Mouse (Mus musculus): ENCODE data around the gene Enox1. TPM values are rescaled to one million over a fixed set of nuclear protein-coding genes. Genes with fewer than 3 reads are reported as not detected.

The Enox1 gene
- polyA plus RNA-seq, 1 experiment from 2014 or later, result 2.4 TPM

DNA sequence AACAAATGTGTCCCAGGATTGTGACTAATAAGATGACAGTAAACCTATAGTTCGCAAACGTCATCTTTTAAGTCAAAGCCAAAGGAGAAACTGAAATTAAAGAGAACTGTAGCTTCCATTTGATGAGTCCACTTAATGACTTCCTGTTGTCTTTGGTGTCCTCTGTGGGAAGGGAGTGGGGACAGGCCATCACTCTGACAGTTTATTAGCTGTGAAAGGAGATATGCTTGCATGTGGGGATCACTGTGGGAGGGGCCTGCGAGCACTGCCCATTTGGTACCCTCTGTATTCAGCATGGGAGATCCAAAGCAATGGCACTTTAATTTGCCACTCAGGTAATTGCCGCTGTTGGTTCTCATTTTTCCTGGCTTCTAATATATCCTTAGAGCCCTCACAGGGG is 122.6 kb downstream of the Enox1 start:
- Histone ChIP-seq H3K9ac (ENCODE audit: low read length) (no peak overlapping the region), H3K4me2 (ENCODE audit: low read depth, low read length) (no peak overlapping the region), H3K9me3 (ENCODE audit: control insufficient read depth, low read length) (no peaks in the 10 kb centered on the region), H3K36me3 (ENCODE audit: control insufficient read depth, insufficient read depth, low read length) (no peaks in the 10 kb centered on the region), H3K4me1 (replicated peaks; ENCODE audit: control insufficient read depth, insufficient read depth, low read length) (no peaks in the 10 kb centered on the region), H3K27me3 (ENCODE audit: control insufficient read depth, insufficient read depth, low read depth, low read length) (no peaks in the 10 kb centered on the region), H3K4me3 (ENCODE audit: low read length) (no peak overlapping the region), H3K27ac (ENCODE audit: low read length) (no peak overlapping the region)
- ATAC-seq (ENCODE audit: low read depth), result no peak
- WGBS, result 77% methylated on average over 4 of the region's 4 CpGs

DNA sequence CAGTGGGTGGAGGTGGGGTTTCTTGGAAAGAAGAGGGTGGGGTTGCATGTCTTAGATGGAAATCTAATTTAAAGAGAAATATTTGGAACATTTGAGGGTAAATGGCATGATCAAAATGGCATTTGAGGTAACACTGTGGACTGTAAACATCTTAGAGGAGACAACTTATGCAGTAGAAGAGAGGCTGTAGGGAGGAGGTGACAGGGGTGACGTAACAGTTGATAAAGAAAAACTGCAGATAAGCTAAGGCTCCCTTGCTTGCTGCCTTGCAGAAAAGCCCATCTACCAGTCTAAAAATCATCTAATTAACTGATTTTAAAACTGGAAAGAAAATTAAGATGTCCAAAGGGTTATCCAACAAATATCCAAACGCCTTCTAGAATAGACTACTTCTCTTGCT is 123.9 kb downstream of the Enox1 start:
- H3K4me2 ChIP-seq (ENCODE audit: low read depth, low read length), result no peak overlapping the region
- no peaks in the 10 kb centered on the region for H3K27me3 ChIP-seq (ENCODE audit: control insufficient read depth, insufficient read depth, low read depth, low read length)
- no peak overlapping the region for H3K4me3 ChIP-seq (ENCODE audit: low read length)
- no peak for ATAC-seq (ENCODE audit: low read depth)
- H3K36me3 ChIP-seq (ENCODE audit: control insufficient read depth, insufficient read depth, low read length), result no peaks in the 10 kb centered on the region
- 59% methylated on average over 2 of the region's 2 CpGs for WGBS
- H3K27ac ChIP-seq (ENCODE audit: low read length), result no peak overlapping the region
- no peak overlapping the region for H3K9ac ChIP-seq (ENCODE audit: low read length)
- no peaks in the 10 kb centered on the region for H3K9me3 ChIP-seq (ENCODE audit: control insufficient read depth, low read length)
- H3K4me1 ChIP-seq (replicated peaks; ENCODE audit: control insufficient read depth, insufficient read depth, low read length), result no peaks in the 10 kb centered on the region

GRCm38 (mm10) chr14:77280893-77281292 is 124.3 kb downstream of the Enox1 start:
- H3K27me3 ChIP-seq (ENCODE audit: control insufficient read depth, insufficient read depth, low read depth, low read length), result no peaks in the 10 kb centered on the region
- no peak for ATAC-seq (ENCODE audit: low read depth)
- no peak overlapping the region for H3K27ac ChIP-seq (ENCODE audit: low read length)
- WGBS, result 49% methylated on average over 7 of the region's 7 CpGs
- H3K4me3 ChIP-seq (ENCODE audit: low read length), result no peak overlapping the region
- H3K9me3 ChIP-seq (ENCODE audit: control insufficient read depth, low read length), result no peaks in the 10 kb centered on the region
- H3K4me2 ChIP-seq (ENCODE audit: low read depth, low read length), result no peak overlapping the region
- no peak overlapping the region for H3K9ac ChIP-seq (ENCODE audit: low read length)
- H3K36me3 ChIP-seq (ENCODE audit: control insufficient read depth, insufficient read depth, low read length), result no peaks in the 10 kb centered on the region
- H3K4me1 ChIP-seq (replicated peaks; ENCODE audit: control insufficient read depth, insufficient read depth, low read length), result no peaks in the 10 kb centered on the region

- no peaks in the 10 kb centered on the region for H3K9me3 ChIP-seq (ENCODE audit: control insufficient read depth, low read length)
- H3K27me3 ChIP-seq (ENCODE audit: control insufficient read depth, insufficient read depth, low read depth, low read length), result no peaks in the 10 kb centered on the region
- no peak overlapping the region for H3K4me3 ChIP-seq (ENCODE audit: low read length)
- H3K4me2 ChIP-seq (ENCODE audit: low read depth, low read length), result no peak overlapping the region
- no peak overlapping the region for H3K27ac ChIP-seq (ENCODE audit: low read length)
- ATAC-seq (ENCODE audit: low read depth), result no peak
- H3K36me3 ChIP-seq (ENCODE audit: control insufficient read depth, insufficient read depth, low read length), result no peaks in the 10 kb centered on the region
- no peak overlapping the region for H3K9ac ChIP-seq (ENCODE audit: low read length)
- H3K4me1 ChIP-seq (replicated peaks; ENCODE audit: control insufficient read depth, insufficient read depth, low read length), result no peaks in the 10 kb centered on the region
- 52% methylated on average over 4 of the region's 4 CpGs for WGBS
These were observed 127.4 kb downstream of the Enox1 start for GRCm38 (mm10) chr14:77283939-77284338.

DNA sequence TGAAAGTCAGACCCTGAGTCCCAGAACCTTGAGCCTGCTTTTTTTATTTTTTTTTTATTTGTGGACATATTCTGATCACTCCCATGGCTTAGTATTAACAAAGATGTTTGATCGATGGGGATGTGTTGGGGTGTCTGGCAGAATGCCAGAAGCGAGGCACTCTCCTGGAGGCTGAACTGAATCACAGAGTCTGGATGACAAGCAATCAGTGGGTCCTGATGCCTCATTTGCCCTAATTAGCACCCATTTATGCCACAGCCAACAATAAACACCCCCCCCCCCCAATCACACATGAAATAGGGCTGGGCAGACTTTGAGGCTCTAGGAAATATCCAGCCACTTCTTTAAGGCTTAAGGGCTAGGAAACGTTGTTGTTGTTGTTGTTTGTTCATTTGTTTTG is 128.9 kb downstream of the Enox1 start:
- Histone ChIP-seq H3K9me3 (ENCODE audit: control insufficient read depth, low read length) (no peaks in the 10 kb centered on the region), H3K4me2 (ENCODE audit: low read depth, low read length) (no peak overlapping the region), H3K4me3 (ENCODE audit: low read length) (no peak overlapping the region), H3K27me3 (ENCODE audit: control insufficient read depth, insufficient read depth, low read depth, low read length) (no peaks in the 10 kb centered on the region), H3K27ac (ENCODE audit: low read length) (no peak overlapping the region), H3K4me1 (replicated peaks; ENCODE audit: control insufficient read depth, insufficient read depth, low read length) (no peaks in the 10 kb centered on the region), H3K36me3 (ENCODE audit: control insufficient read depth, insufficient read depth, low read length) (no peaks in the 10 kb centered on the region), H3K9ac (ENCODE audit: low read length) (no peak overlapping the region)
- ATAC-seq (ENCODE audit: low read depth), result no peak
- WGBS, result 75% methylated on average over 3 of the region's 3 CpGs

DNA sequence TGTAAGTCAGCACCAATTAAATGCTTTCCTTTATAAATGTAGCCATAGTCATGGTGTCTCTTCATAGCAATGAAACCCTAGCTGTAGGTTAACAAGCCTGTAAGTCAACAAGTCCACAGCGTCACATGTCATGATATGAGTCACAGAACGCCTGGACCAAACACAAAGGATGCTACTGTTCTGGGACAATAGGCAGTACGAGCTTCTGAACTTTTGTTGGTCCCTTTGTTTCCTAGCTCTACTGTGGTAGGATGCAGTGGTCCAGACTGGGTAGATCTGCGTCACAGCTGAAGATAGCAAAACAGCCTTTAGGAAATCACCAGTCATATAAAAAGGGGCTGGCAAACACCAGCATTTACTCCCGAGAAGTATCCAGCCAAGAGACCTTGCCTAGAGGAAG is 135.2 kb downstream of the Enox1 start:
- Histone ChIP-seq H3K4me1 (replicated peaks; ENCODE audit: control insufficient read depth, insufficient read depth, low read length) (no peaks in the 10 kb centered on the region), H3K27me3 (ENCODE audit: control insufficient read depth, insufficient read depth, low read depth, low read length) (no peaks in the 10 kb centered on the region), H3K4me3 (ENCODE audit: low read length) (no peak overlapping the region), H3K9me3 (ENCODE audit: control insufficient read depth, low read length) (no peaks in the 10 kb centered on the region), H3K9ac (ENCODE audit: low read length) (no peak overlapping the region), H3K4me2 (ENCODE audit: low read depth, low read length) (no peak overlapping the region), H3K36me3 (ENCODE audit: control insufficient read depth, insufficient read depth, low read length) (no peaks in the 10 kb centered on the region), H3K27ac (ENCODE audit: low read length) (no peak overlapping the region)
- no peak for ATAC-seq (ENCODE audit: low read depth)
- 92% methylated on average over 5 of the region's 5 CpGs for WGBS

DNA sequence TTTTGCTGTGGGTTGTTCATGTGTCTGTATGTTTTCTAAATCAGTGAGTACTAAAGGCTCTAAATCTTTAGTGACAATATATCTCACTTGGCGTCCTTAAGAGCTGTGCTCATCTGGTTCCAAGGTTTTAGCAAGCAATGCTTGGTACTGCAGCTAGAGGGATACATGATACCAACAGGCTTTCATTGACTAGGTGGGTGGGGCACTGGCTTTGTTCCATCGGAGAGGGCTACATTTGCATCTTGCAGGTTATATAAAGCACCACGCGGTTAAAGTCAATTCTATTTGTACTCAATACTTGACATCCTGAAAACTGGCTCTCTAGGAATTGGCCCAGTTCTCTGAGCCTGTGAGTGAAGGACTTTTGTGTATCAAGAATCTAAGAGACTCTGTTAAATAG is 140.5 kb downstream of the Enox1 start:
- 70% methylated on average over 4 of the region's 4 CpGs for whole genome bisulfite sequencing
- Histone ChIP-seq H3K9ac (ENCODE audit: low read length) (no peak overlapping the region), H3K4me2 (ENCODE audit: low read depth, low read length) (no peak overlapping the region)

GRCm38 (mm10) chr14:77298327-77298726 is 141.8 kb downstream of the Enox1 start:
- H3K4me3 ChIP-seq (ENCODE audit: low read length), result no peak overlapping the region
- WGBS, result 91% methylated on average over 3 of the region's 3 CpGs
- no peaks in the 10 kb centered on the region for H3K36me3 ChIP-seq (ENCODE audit: control insufficient read depth, insufficient read depth, low read length)
- no peak overlapping the region for H3K27ac ChIP-seq (ENCODE audit: low read length)
- H3K27me3 ChIP-seq (ENCODE audit: control insufficient read depth, insufficient read depth, low read depth, low read length), result no peaks in the 10 kb centered on the region
- H3K4me1 ChIP-seq (replicated peaks; ENCODE audit: control insufficient read depth, insufficient read depth, low read length), result no peaks in the 10 kb centered on the region
- H3K9ac ChIP-seq (ENCODE audit: low read length), result no peak overlapping the region
- no peaks in the 10 kb centered on the region for H3K9me3 ChIP-seq (ENCODE audit: control insufficient read depth, low read length)
- ATAC-seq (ENCODE audit: low read depth), result no peak
- no peak overlapping the region for H3K4me2 ChIP-seq (ENCODE audit: low read depth, low read length)

More for the DNA sequence above, 140.5 kb downstream of the Enox1 start:
- Histone ChIP-seq H3K36me3 (ENCODE audit: control insufficient read depth, insufficient read depth, low read length) (no peaks in the 10 kb centered on the region), H3K4me3 (ENCODE audit: low read length) (no peak overlapping the region), H3K9me3 (ENCODE audit: control insufficient read depth, low read length) (no peaks in the 10 kb centered on the region), H3K27ac (ENCODE audit: low read length) (no peak overlapping the region), H3K4me1 (replicated peaks; ENCODE audit: control insufficient read depth, insufficient read depth, low read length) (no peaks in the 10 kb centered on the region), H3K27me3 (ENCODE audit: control insufficient read depth, insufficient read depth, low read depth, low read length) (no peaks in the 10 kb centered on the region)
- no peak for ATAC-seq (ENCODE audit: low read depth)

- Histone ChIP-seq H3K27me3 (ENCODE audit: control insufficient read depth, insufficient read depth, low read depth, low read length) (no peaks in the 10 kb centered on the region), H3K9ac (ENCODE audit: low read length) (no peak overlapping the region), H3K4me2 (ENCODE audit: low read depth, low read length) (no peak overlapping the region), H3K36me3 (ENCODE audit: control insufficient read depth, insufficient read depth, low read length) (no peaks in the 10 kb centered on the region), H3K9me3 (ENCODE audit: control insufficient read depth, low read length) (no peaks in the 10 kb centered on the region), H3K4me1 (replicated peaks; ENCODE audit: control insufficient read depth, insufficient read depth, low read length) (peaks cover 6% of the 10 kb centered on the region; the same call in 1 of the 2 replicates), H3K27ac (ENCODE audit: low read length) (no peak overlapping the region), H3K4me3 (ENCODE audit: low read length) (no peak overlapping the region)
- ATAC-seq (ENCODE audit: low read depth), result no peak
- 47% methylated on average over 3 of the region's 3 CpGs for WGBS
These were observed 153.0 kb downstream of the Enox1 start for GRCm38 (mm10) chr14:77309571-77309970.

DNA sequence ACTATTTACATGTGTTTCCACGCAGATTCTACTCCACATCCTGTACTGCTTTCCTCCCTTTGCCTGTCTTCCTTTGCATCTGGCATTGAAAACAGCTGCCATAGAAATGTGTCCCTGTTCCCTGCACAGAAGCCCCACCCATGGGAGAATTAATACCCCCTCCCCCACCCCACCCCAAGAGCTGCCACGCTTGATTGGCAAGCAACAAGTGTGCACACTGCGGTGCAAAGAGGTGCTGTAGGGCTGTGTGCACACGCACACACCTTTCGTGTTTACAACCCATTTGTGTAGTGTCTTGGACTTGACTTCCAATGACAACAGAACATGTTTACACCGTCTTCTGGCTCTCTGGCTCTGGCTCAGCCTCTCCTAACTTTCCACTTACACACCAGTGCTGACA is 154.9 kb downstream of the Enox1 start:
- Histone ChIP-seq H3K9me3 (ENCODE audit: control insufficient read depth, low read length) (no peaks in the 10 kb centered on the region), H3K4me3 (ENCODE audit: low read length) (no peak overlapping the region), H3K9ac (ENCODE audit: low read length) (no peak overlapping the region), H3K4me2 (ENCODE audit: low read depth, low read length) (no peak overlapping the region; the same call in 1 of the 2 replicates), H3K27ac (ENCODE audit: low read length) (no peak overlapping the region), H3K4me1 (replicated peaks; ENCODE audit: control insufficient read depth, insufficient read depth, low read length) (peaks cover 6% of the 10 kb centered on the region; the same call in 1 of the 2 replicates), H3K27me3 (ENCODE audit: control insufficient read depth, insufficient read depth, low read depth, low read length) (no peaks in the 10 kb centered on the region), H3K36me3 (ENCODE audit: control insufficient read depth, insufficient read depth, low read length) (no peaks in the 10 kb centered on the region)
- 64% methylated on average over 6 of the region's 6 CpGs for WGBS
- ATAC-seq (ENCODE audit: low read depth), result no peak
